Mouse (Mus musculus) G1E-ER4 (cell line): ENCODE measurements around the gene Fbxl22. TPM values are rescaled to one million over a fixed set of nuclear protein-coding genes. Genes with fewer than 3 reads are reported as not detected.

Source experiments
- GATA1 ChIP-seq: IDR thresholded peaks from one replicate; pipeline ENCODE4 v1.8.0; 2012; ENCODE audit warnings: low read length, inconsistent platforms
- polyA plus RNA-seq: library from polyadenylated mRNA; stranded (reverse); fragments of >175 nt; gene quantifications from 2 replicates; pipeline ENCODE4 v1.2.3, GENCODE M21; 2012

Fbxl22 gene
- polyA plus RNA-seq, 1 experiment, result 0.23 TPM

DNA sequence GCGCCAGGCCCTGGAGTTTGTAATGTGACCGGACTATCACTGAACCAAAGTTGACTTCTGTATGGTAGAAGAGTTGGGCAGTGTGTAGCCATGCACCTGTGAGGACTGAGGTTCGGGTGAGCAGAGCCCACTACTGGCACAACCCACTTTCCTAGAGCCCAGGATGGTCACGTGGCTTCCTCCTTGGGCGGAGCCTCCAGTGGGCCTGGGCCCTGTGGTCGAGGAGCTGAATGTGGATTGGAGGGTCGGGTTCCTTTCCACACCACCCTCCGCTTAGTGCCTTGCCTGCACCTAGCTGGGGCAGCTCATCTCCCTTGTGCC, 2.1 kb downstream of the Fbxl22 start:
- TF ChIP-seq GATA1, result no peak

DNA sequence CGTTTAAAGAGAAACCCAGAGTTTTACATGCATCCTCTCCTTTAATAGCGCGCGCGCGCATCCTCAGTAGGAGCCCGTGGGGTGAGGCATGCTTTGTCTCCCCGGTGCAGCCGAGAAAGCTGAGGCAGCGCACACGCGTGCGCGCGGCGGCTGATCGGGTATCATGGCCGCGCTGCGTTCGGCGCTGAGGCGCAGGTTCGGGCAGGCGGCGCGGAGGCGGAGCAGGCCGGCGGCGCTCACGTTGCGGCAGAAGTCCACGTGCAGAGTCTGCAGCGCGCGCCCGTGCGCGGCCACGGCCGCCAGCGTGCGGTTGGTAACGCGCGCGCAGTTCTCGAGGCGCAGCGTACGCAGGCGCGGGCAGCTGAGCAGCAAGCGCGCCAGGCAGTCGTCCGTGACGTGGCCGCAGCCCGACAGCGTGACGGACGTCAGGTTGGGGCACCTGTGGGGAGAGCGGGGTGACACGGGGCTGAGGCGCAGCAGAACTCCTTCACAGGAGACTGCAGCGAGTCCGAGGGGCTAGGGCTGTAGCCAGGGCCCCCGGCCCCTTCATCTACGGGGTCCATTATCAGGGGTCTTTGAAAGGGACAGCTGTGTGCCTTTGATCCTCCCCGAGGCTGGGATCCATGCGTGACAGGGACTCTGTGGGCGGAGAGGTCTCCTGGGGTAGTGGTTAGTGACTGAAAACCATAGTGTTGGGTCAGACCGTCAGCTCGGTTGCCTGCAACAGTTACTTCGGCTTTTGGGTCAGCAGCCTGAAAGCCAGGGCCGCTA, 2.6 kb downstream of the Fbxl22 start:
- TF ChIP-seq GATA1, result no peak

DNA sequence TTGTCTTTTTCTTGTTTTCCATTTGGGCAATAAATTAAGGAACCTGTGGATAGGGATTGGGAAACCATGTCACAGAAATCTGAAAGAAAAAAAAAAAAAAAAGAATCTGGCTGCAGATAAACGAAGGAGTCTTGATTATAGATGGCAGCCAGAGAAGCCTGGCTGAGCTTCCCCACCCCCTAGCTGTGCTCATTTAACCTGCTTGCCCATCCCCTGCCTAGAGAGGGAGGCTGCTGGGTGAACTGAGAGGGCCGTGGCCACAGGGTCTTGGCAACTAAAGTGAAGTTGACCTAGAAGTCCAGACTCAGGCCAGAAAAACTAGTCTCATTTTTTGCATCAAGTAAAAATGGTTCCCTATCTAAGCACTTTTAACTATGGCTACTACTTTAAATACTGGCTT, 3.4 kb downstream of the Fbxl22 start:
- TF ChIP-seq GATA1, result no peak

DNA sequence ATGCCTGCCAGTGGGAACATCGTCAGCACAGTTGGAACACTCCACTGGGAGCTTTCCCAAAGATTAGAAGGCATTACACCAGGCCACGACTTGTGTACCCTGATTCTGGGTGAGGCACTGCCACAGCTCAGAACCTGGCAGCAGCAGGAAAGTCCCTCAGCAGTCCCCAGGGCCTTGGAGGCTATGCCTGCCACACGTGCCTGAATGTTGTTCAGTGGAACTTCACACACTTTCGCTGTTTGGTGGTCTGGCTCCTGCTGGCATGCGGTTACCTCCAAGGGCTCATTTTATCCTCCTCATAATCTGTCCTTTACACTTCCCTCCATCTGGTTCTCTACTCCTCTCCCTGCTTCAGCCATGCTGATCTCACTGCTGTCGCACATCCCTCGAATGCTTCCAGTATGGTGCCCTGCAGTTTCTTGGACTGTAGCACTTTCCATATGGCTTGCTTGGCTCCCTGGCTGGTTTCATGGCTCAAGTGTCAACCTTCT, 4.0 kb downstream of the Fbxl22 start:
- TF ChIP-seq GATA1, result no peak

DNA sequence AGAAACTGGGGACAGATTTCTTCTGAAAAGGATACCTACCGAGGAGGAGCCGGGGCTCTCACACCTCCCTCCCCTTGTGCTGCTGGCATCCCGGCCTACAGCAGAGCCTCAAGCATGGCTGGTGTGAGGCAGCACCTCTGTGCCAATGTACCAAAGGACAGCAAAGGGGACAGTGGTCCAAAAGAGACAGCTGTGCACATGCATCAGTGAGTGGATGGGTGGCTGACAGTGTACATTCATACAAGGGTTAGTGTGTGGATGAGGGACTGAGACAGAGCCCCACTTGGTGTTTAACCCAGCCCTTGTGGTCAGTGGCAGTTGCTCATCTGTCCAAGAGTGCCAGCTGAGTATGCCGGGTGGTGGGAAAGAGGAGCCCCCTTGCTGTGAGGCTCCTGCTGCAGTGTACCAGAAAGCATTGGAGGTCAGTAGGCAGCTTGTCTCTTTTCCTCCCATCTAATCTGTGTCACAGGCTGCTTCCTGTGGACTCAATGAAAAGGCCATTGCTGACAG, 5.4 kb downstream of the Fbxl22 start:
- TF ChIP-seq GATA1, result no peak

DNA sequence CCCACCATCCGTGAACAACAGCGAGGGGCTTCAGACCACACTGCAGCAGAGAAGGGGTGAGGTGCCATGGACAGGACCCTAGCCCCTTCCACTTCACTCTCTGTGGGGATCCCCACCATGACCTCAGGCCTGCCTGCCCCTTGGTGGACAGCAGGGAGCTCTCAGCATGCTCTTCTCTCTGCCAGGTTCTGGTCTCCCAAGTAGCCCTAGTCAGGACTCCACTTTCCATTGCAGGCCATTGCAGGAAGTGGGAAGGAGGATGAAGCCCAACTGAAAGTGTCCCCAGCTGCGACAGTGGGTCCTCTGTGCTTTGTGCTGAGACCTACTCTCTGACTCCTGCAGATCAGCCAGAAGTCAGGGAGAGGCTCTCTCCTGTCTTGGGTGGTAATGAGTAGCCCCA, 6.7 kb downstream of the Fbxl22 start:
- TF ChIP-seq GATA1, result no peak

DNA sequence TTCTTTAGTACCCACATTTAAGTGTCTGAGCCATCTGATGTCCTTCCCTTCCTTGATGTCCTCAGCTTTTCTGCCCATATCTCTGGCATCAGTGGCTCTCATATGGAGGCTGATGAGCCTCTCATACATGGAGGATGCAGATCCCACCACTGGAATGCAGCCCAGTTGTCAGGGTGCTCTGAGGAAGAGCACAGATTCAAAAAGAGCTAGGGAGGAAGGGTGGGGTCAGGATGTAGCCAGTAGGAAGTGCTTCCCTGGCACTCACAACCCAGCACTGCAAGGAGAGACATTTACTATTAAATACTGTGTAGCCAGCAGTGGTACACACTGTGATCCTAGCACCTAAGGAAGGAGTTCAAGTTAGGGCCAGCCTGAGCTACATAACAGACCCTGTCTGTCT, 8.0 kb downstream of the Fbxl22 start:
- TF ChIP-seq GATA1, result no peak

DNA sequence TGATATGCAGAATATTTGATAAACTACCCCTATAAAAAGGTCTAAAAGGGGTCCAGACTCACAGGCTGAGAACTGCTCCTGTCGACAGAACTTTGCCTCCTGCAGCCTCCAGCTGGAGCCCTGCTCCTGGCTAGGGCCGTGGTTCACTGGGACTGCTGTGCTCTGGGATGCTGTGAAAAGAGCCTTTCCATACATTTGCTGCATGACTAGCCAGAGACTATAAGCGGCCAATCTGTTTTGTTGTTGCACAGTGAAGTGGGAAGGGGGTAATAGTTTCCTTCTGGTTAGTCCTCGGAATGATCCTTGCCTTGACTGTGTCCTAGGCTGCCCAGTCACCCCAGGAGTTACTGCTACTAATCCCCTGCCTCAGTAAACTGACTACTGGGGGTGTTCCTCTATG, 8.4 kb downstream of the Fbxl22 start:
- TF ChIP-seq GATA1, result no peak

DNA sequence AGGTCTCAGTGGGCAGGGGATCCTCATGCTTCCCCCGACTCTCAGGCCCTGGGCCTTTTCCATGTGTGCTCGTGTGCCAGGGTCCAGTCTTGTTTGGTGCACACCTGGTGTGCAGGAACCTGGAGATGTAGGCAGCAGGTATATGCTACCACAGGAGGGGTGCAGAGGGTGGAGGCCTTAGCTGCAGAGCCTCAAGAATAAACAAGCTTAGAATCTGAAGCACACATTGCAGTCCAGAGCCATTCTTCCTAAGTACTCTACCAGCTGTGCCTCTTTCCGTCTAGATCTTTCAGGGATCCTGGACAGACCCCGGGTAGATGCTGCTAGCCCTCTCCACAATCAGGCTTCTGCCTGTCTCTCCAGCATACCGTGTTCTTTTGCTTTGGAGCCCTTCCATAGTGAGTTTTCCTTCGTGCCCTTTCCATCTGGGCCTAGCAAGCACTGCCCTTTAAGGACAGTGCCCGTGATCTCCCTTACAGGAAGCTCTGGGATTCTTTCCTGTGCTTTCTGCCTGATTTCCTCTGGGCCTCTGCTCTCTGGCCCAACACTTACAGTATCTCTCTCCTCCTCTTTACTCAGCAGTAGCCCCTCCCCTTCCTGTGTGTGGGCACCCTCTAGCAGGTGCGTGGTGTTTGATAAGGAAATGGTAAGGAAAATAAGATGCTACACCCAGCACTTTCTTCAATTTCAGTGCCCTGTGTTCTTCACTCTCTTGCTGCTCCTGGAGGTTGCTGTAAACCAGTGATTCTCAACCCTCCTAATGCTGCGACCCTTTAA, 9.1 kb downstream of the Fbxl22 start:
- TF ChIP-seq GATA1, result no peak

DNA sequence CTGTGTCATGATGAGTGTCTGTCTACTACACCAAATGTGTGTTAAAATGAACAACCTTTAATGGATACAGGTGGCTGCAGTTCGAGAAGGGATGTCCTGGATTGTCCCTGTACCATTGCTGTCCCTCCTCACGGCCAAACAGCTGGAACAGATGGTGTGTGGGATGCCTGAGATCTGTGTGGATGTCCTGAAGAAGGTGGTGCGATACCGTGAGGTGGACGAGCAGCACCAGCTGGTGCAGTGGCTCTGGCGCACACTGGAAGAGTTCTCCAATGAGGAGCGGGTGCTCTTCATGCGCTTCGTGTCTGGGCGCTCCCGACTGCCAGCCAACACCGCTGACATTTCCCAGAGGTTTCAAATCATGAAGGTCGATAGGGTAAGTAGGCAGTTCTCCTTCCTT, 9.9 kb downstream of the Fbxl22 start:
- TF ChIP-seq GATA1, result no peak

DNA sequence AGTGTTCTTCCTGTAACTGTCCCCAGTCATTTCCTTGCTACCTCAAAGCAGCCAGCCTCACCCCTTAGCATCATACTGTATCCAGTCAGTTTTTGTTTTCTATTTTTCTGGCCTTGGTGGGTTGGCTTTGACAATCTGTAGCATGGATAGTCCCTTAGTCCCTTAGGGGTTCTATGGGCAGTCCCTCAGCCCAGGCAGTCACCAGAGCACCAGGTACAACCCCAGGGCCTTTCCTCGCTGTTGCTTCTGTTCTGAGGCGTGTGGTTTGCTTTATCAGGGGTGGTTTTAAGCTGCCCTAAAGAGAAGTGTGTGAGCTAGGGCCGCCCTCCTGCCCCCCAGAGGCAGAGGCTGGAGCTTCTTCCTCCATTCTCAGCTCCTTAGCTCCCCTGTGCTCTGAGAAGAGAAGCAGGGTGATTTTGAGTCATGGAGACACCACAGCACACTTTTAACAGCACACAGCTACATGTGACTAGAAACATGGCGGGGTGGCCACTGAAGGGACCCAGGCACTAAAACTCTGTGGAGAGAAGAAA, 10.4 kb downstream of the Fbxl22 start:
- no peak for TF ChIP-seq GATA1

DNA sequence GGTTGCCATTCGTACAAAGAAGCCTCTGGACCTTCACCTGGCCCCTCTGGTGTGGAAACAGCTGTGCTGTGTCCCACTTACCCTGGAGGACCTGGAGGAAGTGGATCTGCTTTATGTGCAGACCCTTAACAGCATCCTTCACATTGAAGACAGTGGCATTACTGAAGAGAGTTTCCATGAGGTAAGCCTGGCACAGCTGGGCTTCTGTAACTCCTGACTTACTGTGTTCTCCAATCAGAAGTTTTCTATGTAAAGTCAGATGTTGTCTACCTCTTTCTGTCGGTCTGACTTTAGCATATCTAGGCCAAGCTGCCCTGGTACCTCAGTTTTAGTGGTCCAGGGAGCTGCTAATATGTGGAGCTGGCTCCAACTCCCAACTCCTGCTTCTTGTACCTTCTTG, 13.1 kb downstream of the Fbxl22 start:
- no peak for TF ChIP-seq GATA1

DNA sequence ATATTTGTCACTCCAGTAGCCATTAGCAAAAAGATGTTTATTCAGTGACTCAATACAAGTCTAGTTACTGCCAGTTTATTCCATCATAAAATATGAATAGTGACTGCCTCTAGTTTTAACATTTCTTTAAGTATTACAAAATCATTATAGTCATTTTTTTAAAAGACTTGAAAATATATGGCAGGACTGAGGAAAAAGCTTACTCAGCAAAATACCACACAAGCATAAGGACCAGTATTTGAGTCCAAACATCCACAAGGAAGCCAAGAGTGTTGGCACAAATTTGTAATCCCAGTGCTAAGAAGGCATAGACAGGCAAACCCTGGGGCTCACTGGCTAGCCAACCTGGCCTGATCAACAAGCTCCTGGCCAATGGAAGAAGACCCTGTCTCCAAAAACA, 20.4 kb downstream of the Fbxl22 start:
- TF ChIP-seq GATA1, result no peak

DNA sequence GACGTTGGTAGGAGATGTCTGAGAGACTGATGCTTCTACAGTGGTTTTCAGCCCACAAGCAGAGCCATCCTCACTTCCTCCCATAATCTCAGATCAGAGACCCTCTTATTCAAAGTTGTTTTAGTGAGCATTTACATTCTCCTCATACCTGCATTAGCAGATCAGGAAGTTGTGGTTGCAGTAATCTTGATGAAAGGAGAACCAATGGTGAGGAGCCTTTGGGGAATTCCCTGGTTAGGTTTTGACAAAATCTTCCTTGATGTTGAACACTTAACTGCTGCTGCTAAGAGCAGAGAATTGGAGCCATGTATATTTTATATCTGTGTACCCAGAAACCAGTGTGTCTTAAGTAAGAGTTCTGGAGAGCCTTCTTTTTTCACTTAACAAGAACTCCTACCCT, 22.0 kb downstream of the Fbxl22 start:
- TF ChIP-seq GATA1, result no peak

DNA sequence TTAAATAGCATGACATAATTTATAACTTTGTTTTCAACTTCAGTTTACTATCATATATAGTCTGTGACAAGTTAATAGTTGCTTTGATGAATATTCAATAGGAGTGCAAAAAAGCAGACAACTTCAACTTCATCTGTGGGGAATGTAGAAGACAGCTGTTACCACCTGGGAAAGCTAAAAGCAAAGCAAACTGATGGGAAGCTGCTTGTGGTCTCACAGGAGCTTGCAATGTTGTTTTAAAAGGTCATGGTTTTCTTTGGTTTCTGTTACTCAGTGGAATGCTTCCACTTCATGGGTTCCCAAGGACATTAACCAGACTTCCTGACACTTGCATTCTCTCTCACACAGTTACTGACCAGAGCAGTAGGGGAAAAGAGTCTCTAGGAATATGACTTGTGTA, 25.6 kb downstream of the Fbxl22 start:
- TF ChIP-seq GATA1, result no peak

DNA sequence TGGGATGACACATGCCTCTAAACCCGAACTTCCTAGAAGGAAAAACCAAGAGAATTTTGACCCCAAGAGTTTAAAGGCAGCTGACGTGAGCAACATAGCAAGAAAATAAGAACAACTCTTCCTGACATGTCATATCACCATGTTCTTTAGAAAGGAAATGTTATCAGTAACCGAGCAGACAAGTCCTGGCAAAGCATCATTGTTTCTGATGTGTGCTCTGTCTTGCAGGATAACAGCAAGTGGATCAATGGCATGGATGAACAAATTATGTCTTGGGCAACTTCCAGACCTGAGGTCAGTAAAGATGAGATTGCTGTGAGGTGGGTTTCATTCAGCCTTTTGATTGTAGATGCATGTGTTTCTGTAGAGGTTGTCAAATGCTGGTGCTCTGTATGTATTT, 31.0 kb downstream of the Fbxl22 start:
- no peak for TF ChIP-seq GATA1

DNA sequence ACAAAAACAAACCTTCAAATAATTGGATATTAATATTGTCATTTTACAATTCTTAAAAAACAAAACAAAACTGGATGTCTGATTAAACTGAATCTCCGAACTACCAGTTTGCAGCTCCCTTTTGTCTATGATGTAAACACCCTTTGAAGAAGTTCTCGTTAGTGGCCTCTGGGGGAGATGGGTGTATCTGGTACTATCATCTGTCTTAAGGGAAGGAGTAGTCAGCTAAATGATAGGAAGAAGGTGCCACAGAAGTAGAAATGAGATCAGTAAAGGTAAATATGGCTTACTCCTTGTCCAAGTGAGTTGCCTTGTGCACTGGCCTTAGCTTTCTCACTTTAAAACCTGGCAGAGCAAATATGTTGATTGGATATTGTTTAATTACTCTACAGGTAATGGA, 36.6 kb downstream of the Fbxl22 start:
- no peak for TF ChIP-seq GATA1

DNA sequence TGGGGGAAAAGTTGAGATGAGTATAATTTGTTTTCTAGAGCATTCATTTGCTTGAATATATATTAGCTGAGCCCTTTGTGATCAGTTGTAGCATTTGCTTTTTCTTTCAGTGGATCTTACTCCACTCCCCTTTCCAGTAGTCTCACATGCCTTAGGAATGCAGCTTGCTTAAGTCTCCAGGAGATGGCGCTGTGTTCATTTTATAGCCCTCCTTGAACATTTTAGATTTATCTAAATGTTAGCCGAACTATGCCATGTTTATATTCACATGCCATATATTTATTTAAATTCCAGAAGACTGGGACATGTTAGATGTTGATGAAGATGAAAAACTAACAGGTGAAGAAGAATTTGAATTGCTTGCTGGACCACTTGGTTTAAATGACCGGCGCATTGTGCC, 49.3 kb downstream of the Fbxl22 start:
- TF ChIP-seq GATA1, result no peak

Other genes starting within 250 kb of the Fbxl22 start
- 9.6 and 10.1 TPM in 2 replicates for gene Herc1, start 164.1 kb downstream of the Fbxl22 start, polyA plus RNA-seq
- gene Usp3, start 78.5 kb upstream of the Fbxl22 start, polyA plus RNA-seq, result 14.6 and 18.3 TPM in 2 replicates
- not detected in 2 replicates for gene Car12, start 199.1 kb upstream of the Fbxl22 start, polyA plus RNA-seq